Mouse (Mus musculus): Measurements from ENCODE around the gene Bak1. TPM values are rescaled to one million over a fixed set of nuclear protein-coding genes. Genes with fewer than 3 reads are reported as not detected.

Bak1 gene
- polyA plus RNA-seq, 1 experiment from 2014 or later = 4.0 TPM

DNA sequence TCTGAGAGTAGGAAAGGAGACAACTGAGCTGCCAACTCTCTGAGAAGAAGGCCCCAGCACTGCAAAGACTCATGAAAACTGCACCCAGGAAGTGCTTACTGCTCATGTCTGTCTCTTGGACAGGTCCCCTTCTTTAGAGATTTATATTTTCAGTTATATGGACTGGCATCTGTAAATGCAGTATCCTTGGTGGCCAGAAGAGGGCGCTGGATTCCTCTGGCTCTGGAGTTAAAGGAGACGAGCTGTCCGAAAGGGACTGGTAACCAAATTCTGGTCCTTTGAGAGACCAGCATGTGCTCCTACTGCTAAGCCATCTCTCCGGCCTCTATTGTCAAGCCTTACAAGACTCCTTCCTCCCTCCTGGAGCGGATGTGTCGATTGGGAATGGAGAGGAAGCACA, 26.9 kb downstream of the Bak1 start:
- no peak overlapping the region for H3K4me3 ChIP-seq (ENCODE audit: low read depth, low read length)
- no peak overlapping the region for H3K9ac ChIP-seq (replicated peaks; ENCODE audit: low read depth)
- H3K27me3 ChIP-seq (replicated peaks; ENCODE audit: insufficient read depth, low read length) = no peaks in the 10 kb centered on the region
- no peak overlapping the region for H3K4me2 ChIP-seq (replicated peaks; ENCODE audit: low read depth, low read length)
- H3K4me1 ChIP-seq (ENCODE audit: insufficient read depth, low read depth, low read length) = no peaks in the 10 kb centered on the region
- DNase-seq (ENCODE audit: low spot score) (peak; percentile 24), ATAC-seq (no peak)
- no peaks in the 10 kb centered on the region for H3K36me3 ChIP-seq (ENCODE audit: insufficient read depth, low read length)
- H3K27ac ChIP-seq (ENCODE audit: low read length) = no peak overlapping the region
- WGBS = 47% methylated on average over 6 of the region's 6 CpGs
- peak; percentile 74 for TF ChIP-seq CTCF (IDR thresholded peaks at IDR 0.05)
- no peak for TF ChIP-seq EP300 (IDR thresholded peaks at IDR 0.05)
- no peaks in the 10 kb centered on the region for H3K9me3 ChIP-seq (ENCODE audit: low read length)

DNA sequence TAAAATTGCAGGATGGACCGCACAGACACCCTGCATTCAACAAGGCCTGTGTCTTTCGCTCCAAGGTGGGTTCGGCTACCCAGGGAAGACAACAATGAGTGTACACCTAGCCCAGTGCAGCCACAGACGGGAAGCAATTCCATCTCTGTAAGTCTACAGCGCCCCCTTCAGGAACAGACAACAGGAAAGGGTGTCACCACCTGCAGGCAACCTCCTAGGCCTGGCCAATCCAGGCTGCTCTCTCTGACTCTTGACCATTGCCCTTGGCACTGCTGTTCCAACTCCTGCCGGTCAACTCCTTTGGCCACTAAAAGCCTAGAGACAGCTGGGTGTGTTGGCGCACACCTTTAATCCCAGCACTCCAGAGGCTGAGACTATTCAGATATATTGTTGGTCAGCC, 27.7 kb downstream of the Bak1 start:
- no peak overlapping the region for H3K9ac ChIP-seq (replicated peaks; ENCODE audit: low read depth)
- no peak overlapping the region for H3K4me3 ChIP-seq (ENCODE audit: low read depth, low read length)
- H3K4me1 ChIP-seq (ENCODE audit: insufficient read depth, low read depth, low read length) = no peaks in the 10 kb centered on the region
- no peak overlapping the region for H3K27ac ChIP-seq (ENCODE audit: low read length)
- no peaks in the 10 kb centered on the region for H3K27me3 ChIP-seq (replicated peaks; ENCODE audit: insufficient read depth, low read length)
- H3K36me3 ChIP-seq (ENCODE audit: insufficient read depth, low read length) = no peaks in the 10 kb centered on the region
- ATAC-seq = no peak
- DNase-seq (ENCODE audit: low spot score) = peak; percentile 24
- no peak overlapping the region for H3K4me2 ChIP-seq (replicated peaks; ENCODE audit: low read depth, low read length)
- 76% methylated on average over 7 of the region's 7 CpGs for WGBS
- H3K9me3 ChIP-seq (ENCODE audit: low read length) = no peaks in the 10 kb centered on the region
- peak; percentile 65 for TF ChIP-seq CTCF (IDR thresholded peaks at IDR 0.05)
- TF ChIP-seq EP300 (IDR thresholded peaks at IDR 0.05) = no peak

DNA sequence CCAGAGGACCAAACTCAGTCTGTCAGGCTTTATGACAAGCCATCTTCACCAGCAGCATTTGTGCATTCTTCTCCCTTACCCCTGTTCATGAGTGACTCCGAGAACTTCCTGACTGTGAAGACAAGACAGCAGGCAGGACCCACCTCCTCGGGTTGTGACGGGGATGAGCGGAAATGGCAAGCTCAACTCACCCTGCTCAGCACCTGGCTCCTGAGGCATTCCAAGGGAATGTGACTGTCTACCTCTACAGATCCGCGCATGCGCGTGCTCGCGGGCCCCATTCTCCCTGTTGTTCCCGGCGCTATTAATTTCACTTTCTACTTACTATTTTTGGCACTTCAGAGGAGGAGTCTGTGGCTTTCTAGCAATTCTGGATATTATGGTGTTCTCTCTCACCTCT, 28.8 kb downstream of the Bak1 start:
- Histone ChIP-seq H3K4me1 (ENCODE audit: insufficient read depth, low read depth, low read length) (no peaks in the 10 kb centered on the region), H3K27ac (ENCODE audit: low read length) (no peak overlapping the region), H3K4me3 (ENCODE audit: low read depth, low read length) (no peak overlapping the region), H3K36me3 (ENCODE audit: insufficient read depth, low read length) (no peaks in the 10 kb centered on the region), H3K9me3 (ENCODE audit: low read length) (no peaks in the 10 kb centered on the region), H3K9ac (replicated peaks; ENCODE audit: low read depth) (no peak overlapping the region), H3K4me2 (replicated peaks; ENCODE audit: low read depth, low read length) (no peak overlapping the region), H3K27me3 (replicated peaks; ENCODE audit: insufficient read depth, low read length) (no peaks in the 10 kb centered on the region)
- 71% methylated on average over 12 of the region's 12 CpGs for WGBS
- ATAC-seq (no peak), DNase-seq (ENCODE audit: low spot score) (no peak)
- TF ChIP-seq CTCF (IDR thresholded peaks at IDR 0.05) (no peak), EP300 (IDR thresholded peaks at IDR 0.05) (no peak)

DNA sequence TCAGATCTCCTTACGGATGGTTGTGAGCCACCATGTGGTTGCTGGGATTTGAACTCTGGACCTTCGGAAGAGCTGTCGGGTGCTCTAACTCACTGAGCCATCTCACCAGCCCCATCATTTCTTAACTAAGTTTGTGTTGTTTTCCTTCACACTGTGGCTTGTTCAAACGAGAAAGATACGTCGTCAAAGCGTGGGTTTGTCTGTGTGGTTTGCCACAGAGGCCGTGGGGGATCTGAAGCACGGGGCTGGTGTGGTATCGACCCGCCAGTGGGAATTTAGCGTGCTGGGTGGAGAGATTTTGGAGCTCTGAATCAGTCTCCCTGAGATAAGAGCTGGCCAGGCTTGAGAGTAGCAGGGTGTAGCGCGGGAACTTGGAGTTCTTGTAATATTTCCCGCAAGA, 30.5 kb downstream of the Bak1 start:
- WGBS = 73% methylated on average over 15 of the region's 15 CpGs
- H3K4me1 ChIP-seq (ENCODE audit: insufficient read depth, low read depth, low read length) = no peaks in the 10 kb centered on the region
- TF ChIP-seq EP300 (IDR thresholded peaks at IDR 0.05) = no peak
- TF ChIP-seq CTCF (IDR thresholded peaks at IDR 0.05) = no peak
- no peaks in the 10 kb centered on the region for H3K36me3 ChIP-seq (ENCODE audit: insufficient read depth, low read length)
- no peak overlapping the region for H3K4me3 ChIP-seq (ENCODE audit: low read depth, low read length)
- no peak overlapping the region for H3K9ac ChIP-seq (replicated peaks; ENCODE audit: low read depth)
- DNase-seq (ENCODE audit: low spot score) = no peak
- H3K27me3 ChIP-seq (replicated peaks; ENCODE audit: insufficient read depth, low read length) = no peaks in the 10 kb centered on the region
- H3K27ac ChIP-seq (ENCODE audit: low read length) = no peak overlapping the region
- H3K4me2 ChIP-seq (replicated peaks; ENCODE audit: low read depth, low read length) = no peak overlapping the region
- no peaks in the 10 kb centered on the region for H3K9me3 ChIP-seq (ENCODE audit: low read length)
- no peak for ATAC-seq

DNA sequence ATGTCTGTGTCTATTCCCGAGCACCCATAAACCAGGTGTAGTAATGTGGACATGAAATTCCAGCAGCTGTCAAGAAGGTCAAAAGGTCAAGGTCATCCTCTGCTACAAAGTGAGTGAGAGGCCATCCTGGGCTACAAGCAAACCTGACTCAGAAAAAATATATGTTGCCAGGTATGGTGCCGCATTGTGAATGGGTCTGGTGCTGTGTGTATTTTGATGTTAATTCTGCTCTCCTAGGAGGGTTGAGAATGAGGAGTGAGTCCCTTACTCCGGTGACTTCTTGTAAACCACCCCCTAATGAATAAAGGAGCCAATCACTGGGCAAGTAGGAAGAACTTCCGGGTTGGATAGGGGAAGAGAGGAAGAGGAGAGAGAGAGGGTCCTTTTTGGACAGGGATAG, 31.1 kb downstream of the Bak1 start:
- TF ChIP-seq EP300 (IDR thresholded peaks at IDR 0.05) = no peak
- TF ChIP-seq CTCF (IDR thresholded peaks at IDR 0.05) = no peak

DNA sequence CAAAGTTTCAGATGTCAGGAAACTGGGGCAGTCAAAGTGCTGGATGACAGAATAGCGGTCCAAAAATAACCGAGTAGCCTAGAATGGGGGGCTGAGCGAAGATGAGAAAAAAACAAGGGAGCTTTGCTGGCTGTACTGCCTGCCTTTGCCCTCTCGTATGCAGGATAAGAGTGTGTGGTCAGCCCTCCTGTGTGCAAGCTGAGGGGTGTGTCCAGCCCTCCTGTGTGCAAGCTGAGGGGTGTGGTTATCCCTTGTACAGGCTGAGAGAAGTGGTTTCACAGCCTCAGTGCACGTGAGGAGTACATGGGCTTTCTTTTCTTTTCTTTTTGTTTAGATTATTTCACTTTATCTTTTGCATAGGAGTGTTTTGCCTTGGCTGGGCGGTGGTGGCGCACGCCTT, 33.2 kb downstream of the Bak1 start:
- ATAC-seq (peak; percentile 43; the same call in 1 of the 2 replicates), DNase-seq (ENCODE audit: low spot score) (peak; percentile 35)
- H3K4me2 ChIP-seq (replicated peaks; ENCODE audit: low read depth, low read length) = no peak overlapping the region
- H3K27ac ChIP-seq (ENCODE audit: low read length) = peak overlapping the region; percentile 82
- H3K4me3 ChIP-seq (ENCODE audit: low read depth, low read length) = no peak overlapping the region
- no peak overlapping the region for H3K9ac ChIP-seq (replicated peaks; ENCODE audit: low read depth)
- no peaks in the 10 kb centered on the region for H3K4me1 ChIP-seq (ENCODE audit: insufficient read depth, low read depth, low read length)
- H3K27me3 ChIP-seq (replicated peaks; ENCODE audit: insufficient read depth, low read length) = no peaks in the 10 kb centered on the region
- H3K36me3 ChIP-seq (ENCODE audit: insufficient read depth, low read length) = no peaks in the 10 kb centered on the region
- no peak for TF ChIP-seq EP300 (IDR thresholded peaks at IDR 0.05)
- no peak for TF ChIP-seq CTCF (IDR thresholded peaks at IDR 0.05)
- H3K9me3 ChIP-seq (ENCODE audit: low read length) = no peaks in the 10 kb centered on the region
- 51% methylated on average over 8 of the region's 8 CpGs for WGBS

More for the DNA sequence above, 31.1 kb downstream of the Bak1 start:
- Histone ChIP-seq H3K4me3 (ENCODE audit: low read depth, low read length) (no peak overlapping the region), H3K4me1 (ENCODE audit: insufficient read depth, low read depth, low read length) (no peaks in the 10 kb centered on the region), H3K9me3 (ENCODE audit: low read length) (no peaks in the 10 kb centered on the region), H3K4me2 (replicated peaks; ENCODE audit: low read depth, low read length) (no peak overlapping the region), H3K9ac (replicated peaks; ENCODE audit: low read depth) (no peak overlapping the region), H3K27me3 (replicated peaks; ENCODE audit: insufficient read depth, low read length) (no peaks in the 10 kb centered on the region), H3K27ac (ENCODE audit: low read length) (no peak overlapping the region), H3K36me3 (ENCODE audit: insufficient read depth, low read length) (no peaks in the 10 kb centered on the region)
- 74% methylated on average over 4 of the region's 4 CpGs for WGBS
- DNase-seq (ENCODE audit: low spot score) (no peak), ATAC-seq (no peak)

DNA sequence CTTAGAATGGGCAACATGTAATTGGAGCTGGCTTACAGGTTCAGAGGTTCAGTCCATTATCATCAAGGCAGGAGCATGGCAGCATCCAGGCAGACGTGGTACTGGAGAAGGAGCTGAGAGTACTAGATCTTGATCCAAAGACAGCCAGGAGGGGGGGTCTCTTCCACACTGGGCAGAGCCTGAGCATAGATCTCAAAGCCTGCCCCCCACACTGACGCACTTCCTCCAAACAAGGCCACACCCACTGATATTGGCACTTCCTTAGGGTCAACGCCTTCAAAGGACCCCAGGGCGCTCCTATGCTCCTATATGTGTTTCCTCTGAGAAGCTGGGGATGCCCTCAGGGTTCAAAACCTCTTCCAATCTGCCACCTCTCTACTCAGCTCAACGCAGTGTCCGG, 33.8 kb downstream of the Bak1 start:
- Histone ChIP-seq H3K9ac (replicated peaks; ENCODE audit: low read depth) (no peak overlapping the region), H3K4me1 (ENCODE audit: insufficient read depth, low read depth, low read length) (no peaks in the 10 kb centered on the region), H3K9me3 (ENCODE audit: low read length) (no peaks in the 10 kb centered on the region), H3K27me3 (replicated peaks; ENCODE audit: insufficient read depth, low read length) (no peaks in the 10 kb centered on the region), H3K36me3 (ENCODE audit: insufficient read depth, low read length) (no peaks in the 10 kb centered on the region), H3K4me2 (replicated peaks; ENCODE audit: low read depth, low read length) (peak overlapping the region; percentile 38; the same call in 1 of the 2 replicates), H3K27ac (ENCODE audit: low read length) (peak overlapping the region; percentile 82), H3K4me3 (ENCODE audit: low read depth, low read length) (no peak overlapping the region)
- peak; percentile 83 for ATAC-seq
- peak; percentile 73 for DNase-seq (ENCODE audit: low spot score)
- WGBS = 54% methylated on average over 6 of the region's 6 CpGs
- peak; percentile 28; the same call in 1 of the 2 replicates for TF ChIP-seq EP300 (IDR thresholded peaks at IDR 0.05)
- TF ChIP-seq CTCF (IDR thresholded peaks at IDR 0.05) = 0 out of 2 replicates have a peak, but pooled peaks have one; percentile 3
